Mouse (Mus musculus): ENCODE data around the gene Mkrn1.

DNA sequence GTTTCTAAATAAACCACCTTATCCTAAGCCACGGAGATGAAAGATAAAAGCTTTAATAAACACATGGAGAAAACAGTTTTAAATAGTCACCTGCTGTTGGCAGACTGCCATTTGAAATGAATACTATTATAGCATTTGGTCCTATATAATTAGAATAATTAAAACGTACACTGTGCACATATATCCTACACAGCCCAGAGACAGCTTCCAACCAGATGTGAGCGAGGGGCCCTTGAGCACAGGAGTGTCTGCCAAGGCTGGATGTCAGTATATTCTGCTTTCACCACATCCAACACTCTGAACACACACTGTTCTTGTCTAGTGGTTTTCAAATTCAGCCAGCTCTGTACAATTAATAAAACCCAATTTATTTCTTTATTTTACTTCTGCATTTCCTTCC, 50.6 kb downstream of the Mkrn1 start:
- no peak for TF ChIP-seq CTCF (IDR thresholded peaks at IDR 0.05; ENCODE audit: low read depth)
- TF ChIP-seq EP300 (IDR thresholded peaks at IDR 0.05; ENCODE audit: low read depth): no peak
